In the genomic region with DNA sequence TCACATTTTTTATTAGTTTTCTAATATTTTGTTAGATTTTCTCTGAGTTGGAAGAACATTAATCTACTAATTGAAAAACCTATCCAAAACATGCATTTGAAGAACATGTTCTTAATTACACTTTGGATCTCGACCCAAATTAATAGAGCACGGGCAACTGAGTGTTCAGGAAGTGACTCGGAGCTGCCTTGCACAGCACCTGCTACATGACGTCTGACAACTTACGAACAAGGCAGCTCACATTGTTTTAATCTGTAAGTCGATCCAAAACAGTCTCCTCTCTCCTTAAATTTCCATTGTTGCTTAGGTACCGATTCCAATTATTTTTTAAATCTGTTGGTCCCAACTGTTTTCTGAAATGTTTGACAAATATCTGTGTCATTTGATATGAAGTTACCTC, we compare ENCODE assay signal across 17 mouse cellular contexts.
"Had no signal": no experiment of that assay in that cellular context is flagged by ENCODE, and none has a peak within 500 bp of the region (broad histone marks: within the 10 kb centered on the region; RNA-seq: fewer than 3 reads in every experiment).

No protein-coding gene starts in this region.

- H3K9ac ChIP-seq: embryonic facial prominence, embryonic 12.5 days; embryonic facial prominence, embryonic 13.5 days; embryonic facial prominence, embryonic 15.5 days; forebrain, embryonic 12.5 days; forebrain, embryonic 15.5 days had no signal

- H3K4me3 ChIP-seq: embryonic facial prominence, embryonic 10.5 days; embryonic facial prominence, embryonic 12.5 days; embryonic facial prominence, embryonic 13.5 days; embryonic facial prominence, embryonic 15.5 days; erythroblast, embryonic 14.5 days; forebrain, embryonic 10.5 days; forebrain, embryonic 12.5 days; forebrain, embryonic 15.5 days; gastrocnemius, adult 2 months; heart, adult 2 months; heart, embryonic 10.5 days had no signal

- H3K27me3 ChIP-seq: embryonic facial prominence, embryonic 12.5 days; embryonic facial prominence, embryonic 13.5 days; embryonic facial prominence, embryonic 15.5 days; forebrain, embryonic 12.5 days; forebrain, embryonic 15.5 days had no signal

- H3K27ac ChIP-seq: embryonic facial prominence, embryonic 10.5 days; embryonic facial prominence, embryonic 12.5 days; embryonic facial prominence, embryonic 13.5 days; embryonic facial prominence, embryonic 15.5 days; forebrain, embryonic 10.5 days; forebrain, embryonic 12.5 days; forebrain, embryonic 15.5 days; gastrocnemius, adult 2 months; heart, adult 2 months; heart, embryonic 10.5 days had no signal

- H3K36me3 ChIP-seq: embryonic facial prominence, embryonic 10.5 days; embryonic facial prominence, embryonic 12.5 days; embryonic facial prominence, embryonic 13.5 days; embryonic facial prominence, embryonic 15.5 days; forebrain, embryonic 10.5 days; forebrain, embryonic 12.5 days; forebrain, embryonic 15.5 days; heart, embryonic 10.5 days had no signal

- DNase-seq: embryo, embryonic 11 days; gastrocnemius, adult 2 months; gastrocnemius, postnatal 10 days; gastrocnemius, postnatal 14 days; gastrocnemius, postnatal 25 days; gastrocnemius, postnatal 36 days; heart, adult 11 months had no signal

- ATAC-seq: forebrain, embryonic 15.5 days had no signal

- H3K9me3 ChIP-seq: embryonic facial prominence, embryonic 10.5 days; embryonic facial prominence, embryonic 12.5 days; embryonic facial prominence, embryonic 15.5 days; forebrain, embryonic 10.5 days; forebrain, embryonic 12.5 days; forebrain, embryonic 15.5 days; heart, embryonic 10.5 days had no signal

- H3K4me2 ChIP-seq: embryonic facial prominence, embryonic 12.5 days; embryonic facial prominence, embryonic 13.5 days; embryonic facial prominence, embryonic 15.5 days; forebrain, embryonic 12.5 days; forebrain, embryonic 15.5 days had no signal
